Mouse (Mus musculus) E14TG2a.4 (cell line): ENCODE measurements at regions not wholly inside any gene's neighbourhood (a gene's known extent, or its start where the extent isn't known, plus 50 kb on each side); places are given as distances from the start of the nearest gene placed in this dataset.

Source experiments
- CTCF ChIP-seq: conservative IDR thresholded peaks from 2 replicates; pipeline ENCODE4 v1.5.1; 2014; ENCODE audit warnings: low read length
- POU5F1 ChIP-seq: IDR thresholded peaks from 2 replicates; pipeline ENCODE4 v1.6.1; 2014; ENCODE audit warnings: low read length, borderline replicate concordance

GRCm38 (mm10) chr3:34137984-34138383 is 56.9 kb upstream of the Dnajc19 start:
- TF ChIP-seq CTCF (no peak), POU5F1 (no peak)
